Mouse (Mus musculus) cerebellum, adult 2 months (tissue): ENCODE measurements around the gene Itprip. TPM values are rescaled to one million over a fixed set of nuclear protein-coding genes. Genes with fewer than 3 reads are reported as not detected.

ENCODE experiments used
- DNase-seq, 2 experiments: peaks; one replicate each; pipeline ENCODE4 v3.0.0; 2021
- H3K27ac ChIP-seq: fragments of 200-500 bp; 2 replicates; pipeline ENCODE4 v1.5.1; 2012; ENCODE audit warnings: low read length, control low read depth, inconsistent platforms; ENCODE audit not compliant: insufficient read depth
- H3K27me3 ChIP-seq: fragments of 200-500 bp; 2 replicates; pipeline ENCODE4 v1.6.1; 2012; ENCODE audit warnings: inconsistent platforms, mild to moderate bottlenecking, low read length, moderate library complexity; ENCODE audit not compliant: control insufficient read depth, insufficient read depth
- H3K4me1 ChIP-seq: fragments of 200-500 bp; 2 replicates; pipeline ENCODE4 v1.6.1; 2011; ENCODE audit warnings: low read length; ENCODE audit not compliant: control insufficient read depth, insufficient read depth
- H3K4me3 ChIP-seq: fragments of 200-500 bp; replicated peaks from 2 replicates; pipeline ENCODE3; 2011; ENCODE audit warnings: mild to moderate bottlenecking, low read depth, low read length, control low read depth; ENCODE audit not compliant: insufficient read depth
- CTCF ChIP-seq: fragments of 200-500 bp; IDR thresholded peaks from 2 replicates; pipeline ENCODE4 v1.5.1; 2011; ENCODE audit warnings: low read depth, mild to moderate bottlenecking, control low read depth, low read length, moderate library complexity, borderline replicate concordance; ENCODE audit not compliant: insufficient read depth
- POLR2A ChIP-seq: fragments of 200-500 bp; IDR thresholded peaks from 2 replicates; pipeline ENCODE4 v1.6.1; 2011; ENCODE audit warnings: low read length, control low read depth, borderline replicate concordance; ENCODE audit not compliant: insufficient read depth
- WGBS: fragments of 180-500 bp; shearing (Covaris S2); methylation state at CpG from one replicate; pipeline ENCODE4 v1.1.7; 2018; 5-methylcytosine and 5-hydroxymethylcytosine counted together
- polyA plus RNA-seq: library from polyadenylated mRNA; depleted of rRNA; stranded (reverse); fragments of >200 nt; gene quantifications from 2 replicates; pipeline ENCODE4 v1.2.3, GENCODE M21; 2012

Itprip gene
- polyA plus RNA-seq, 1 experiment = 0.52 TPM

GRCm38 (mm10) chr19:47888037-47888436 is 31.1 kb downstream of the Itprip start:
- Histone ChIP-seq H3K27ac (no peak overlapping the region), H3K27me3 (no peaks in the 10 kb centered on the region), H3K4me1 (no peaks in the 10 kb centered on the region; the same call in 1 of the 2 replicates), H3K4me3 (no peak overlapping the region)
- TF ChIP-seq CTCF = no peak
- no peak for TF ChIP-seq POLR2A
- WGBS = 92% methylated on average over 8 of the region's 8 CpGs
- no peak for DNase-seq

DNA sequence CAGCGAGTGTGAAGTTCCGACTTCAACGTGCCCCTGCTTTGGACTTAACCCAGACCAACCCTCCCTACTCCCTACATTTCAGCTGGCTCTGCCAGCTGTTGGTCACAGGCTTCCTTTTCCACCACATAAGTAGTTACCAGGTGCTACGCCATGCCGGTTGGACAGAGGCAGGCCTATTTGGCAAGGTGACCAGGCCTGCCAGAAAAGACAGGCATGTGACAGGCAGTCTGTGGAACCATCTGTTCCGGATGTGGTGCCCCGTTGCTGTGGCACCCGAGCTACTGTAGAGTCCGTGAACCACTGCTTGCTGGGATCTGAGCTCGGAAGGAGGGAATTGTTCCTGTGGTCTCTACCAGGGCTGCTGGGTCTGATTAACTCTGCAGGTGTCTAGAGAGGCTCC is 31.7 kb downstream of the Itprip start:
- DNase-seq = no peak
- no peaks in the 10 kb centered on the region for H3K27me3 ChIP-seq
- H3K4me1 ChIP-seq = no peaks in the 10 kb centered on the region; the same call in 1 of the 2 replicates
- TF ChIP-seq POLR2A = no peak
- no peak for TF ChIP-seq CTCF
- H3K27ac ChIP-seq = no peak overlapping the region
- no peak overlapping the region for H3K4me3 ChIP-seq
- 23% methylated on average over 10 of the region's 10 CpGs for WGBS

GRCm38 (mm10) chr19:47886617-47887016 is 32.5 kb downstream of the Itprip start:
- Histone ChIP-seq H3K4me1 (no peaks in the 10 kb centered on the region; the same call in 1 of the 2 replicates), H3K27ac (no peak overlapping the region), H3K27me3 (no peaks in the 10 kb centered on the region), H3K4me3 (no peak overlapping the region)
- 80% methylated on average over 7 of the region's 7 CpGs for WGBS
- TF ChIP-seq POLR2A = no peak
- TF ChIP-seq CTCF = no peak
- no peak for DNase-seq

DNA sequence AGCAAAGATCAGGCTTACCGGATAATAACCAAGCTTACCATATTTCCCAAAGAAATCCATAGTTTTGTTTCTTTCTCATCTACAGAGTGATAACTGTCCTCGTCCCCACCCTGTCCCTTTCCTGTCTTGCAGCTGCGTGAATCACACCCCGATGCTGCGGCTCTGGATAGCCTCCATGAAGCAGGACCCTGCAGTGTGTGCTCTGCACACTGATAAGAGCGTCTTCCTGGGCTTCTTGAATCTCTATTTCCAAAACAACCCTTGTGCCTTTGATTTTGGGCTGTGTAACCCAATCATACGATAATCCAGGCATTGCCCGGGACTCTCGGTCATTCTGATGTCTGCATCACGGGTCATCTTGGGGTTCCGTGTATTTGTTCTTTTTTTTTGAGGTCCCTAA is 33.2 kb downstream of the Itprip start:
- no peaks in the 10 kb centered on the region for H3K27me3 ChIP-seq
- WGBS = 87% methylated on average over 11 of the region's 11 CpGs
- TF ChIP-seq CTCF = no peak
- no peak for TF ChIP-seq POLR2A
- H3K27ac ChIP-seq = no peak overlapping the region
- H3K4me3 ChIP-seq = no peak overlapping the region
- no peaks in the 10 kb centered on the region; the same call in 1 of the 2 replicates for H3K4me1 ChIP-seq
- no peak for DNase-seq

DNA sequence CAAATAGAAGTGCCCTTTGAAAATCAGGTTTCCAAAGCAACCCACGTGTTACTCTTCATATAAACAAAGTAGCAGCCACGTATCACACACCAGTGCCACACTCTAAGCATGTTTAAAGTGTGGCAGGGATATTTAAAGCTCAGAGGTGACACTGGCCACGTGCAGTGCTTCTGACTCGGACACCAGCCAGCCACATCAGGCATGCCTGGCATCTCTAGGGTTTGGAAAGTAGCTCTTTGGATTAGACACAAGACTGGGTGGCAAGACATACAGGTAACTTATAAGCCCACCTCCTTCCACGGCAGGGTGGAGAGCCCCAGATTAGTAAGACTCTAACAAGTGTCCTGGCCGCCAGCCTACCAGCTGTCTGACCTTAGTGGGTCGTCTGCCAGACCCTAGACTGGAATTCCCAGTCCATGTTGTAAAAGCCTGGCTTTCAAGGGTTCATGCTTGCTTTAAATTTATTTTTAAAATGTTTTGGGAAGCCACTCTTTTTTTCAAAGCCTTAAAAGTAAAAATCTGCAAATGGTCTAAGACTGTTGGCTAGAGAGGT is 33.8 kb downstream of the Itprip start:
- TF ChIP-seq POLR2A = no peak
- TF ChIP-seq CTCF = no peak
- Histone ChIP-seq H3K4me3 (no peak overlapping the region), H3K4me1 (no peaks in the 10 kb centered on the region; the same call in 1 of the 2 replicates), H3K27me3 (no peaks in the 10 kb centered on the region), H3K27ac (no peak overlapping the region)
- WGBS = 47% methylated on average over 7 of the region's 7 CpGs
- no peak for DNase-seq

DNA sequence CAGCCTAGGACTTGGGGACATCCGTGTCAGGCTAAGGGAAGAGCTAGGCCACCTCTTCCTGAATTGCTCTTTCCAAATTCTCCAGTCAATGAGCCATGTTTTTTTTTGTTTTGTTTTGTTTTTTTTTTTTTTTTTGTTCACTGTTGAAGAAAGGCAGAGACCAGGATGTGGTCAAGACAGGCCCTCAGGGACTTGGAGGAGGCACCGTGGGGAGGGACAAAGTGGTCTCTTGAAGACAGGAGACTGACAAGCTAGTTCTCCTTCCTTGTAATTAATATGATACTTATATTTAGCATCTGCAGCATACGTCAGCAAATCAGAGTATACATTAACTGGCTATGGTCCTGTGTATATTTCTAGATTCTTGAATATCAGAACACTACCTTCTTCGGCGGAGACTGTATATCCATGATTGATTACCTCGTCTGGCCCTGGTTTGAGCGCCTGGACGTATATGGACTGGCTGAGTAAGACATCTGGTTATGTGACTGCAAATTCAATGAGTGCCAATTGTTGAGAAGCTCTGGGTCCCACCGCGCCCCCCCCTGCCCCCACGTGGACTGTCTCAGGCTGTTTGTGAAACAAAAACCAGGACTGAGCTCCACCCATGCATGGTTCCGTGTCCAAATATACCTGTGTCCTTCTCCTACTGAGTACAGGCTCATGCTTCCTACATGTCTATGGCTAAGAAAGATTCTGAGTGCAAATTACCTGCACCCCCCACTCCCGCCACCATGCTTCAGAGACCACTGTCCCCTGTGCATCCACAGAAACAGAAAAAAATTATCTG is 34.6 kb downstream of the Itprip start:
- TF ChIP-seq CTCF (no peak), POLR2A (no peak)
- WGBS = 80% methylated on average over 13 of the region's 13 CpGs

GRCm38 (mm10) chr19:47882882-47883254 is 36.2 kb downstream of the Itprip start:
- no peaks in the 10 kb centered on the region for H3K27me3 ChIP-seq
- WGBS = 51% methylated on average over 9 of the region's 9 CpGs
- no peak for DNase-seq
- no peak overlapping the region for H3K27ac ChIP-seq
- TF ChIP-seq POLR2A (no peak), CTCF (no peak)
- H3K4me1 ChIP-seq = no peaks in the 10 kb centered on the region; the same call in 1 of the 2 replicates
- H3K4me3 ChIP-seq = no peak overlapping the region

More for the DNA sequence above, 34.6 kb downstream of the Itprip start:
- no peak overlapping the region for H3K4me3 ChIP-seq
- H3K4me1 ChIP-seq = no peaks in the 10 kb centered on the region; the same call in 1 of the 2 replicates
- no peaks in the 10 kb centered on the region for H3K27me3 ChIP-seq
- DNase-seq = no peak
- no peak overlapping the region for H3K27ac ChIP-seq
